Mouse (Mus musculus): ENCODE data around the gene Orc5.

DNA sequence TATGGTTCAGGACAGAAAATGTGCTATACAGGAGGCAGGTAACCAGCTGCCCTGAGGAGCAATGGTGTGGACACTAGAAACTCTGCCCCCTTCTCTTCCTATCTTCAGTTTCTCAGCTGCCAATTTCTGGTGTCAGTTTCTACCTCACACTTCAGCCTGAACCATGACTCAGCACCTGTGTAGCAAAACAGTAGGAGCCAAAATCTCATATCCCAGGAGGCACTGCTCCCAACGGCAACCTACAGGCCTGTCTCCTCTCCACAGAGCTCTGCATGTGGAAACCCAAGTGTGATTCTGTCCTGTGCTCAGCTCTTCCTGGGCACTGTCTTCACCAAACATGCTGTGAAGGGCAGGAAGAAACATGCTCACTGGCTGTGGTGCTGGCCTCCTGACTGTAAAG is 64.5 kb downstream of the Orc5 start:
- no peak for TF ChIP-seq POLR2A (IDR thresholded peaks at IDR 0.05; ENCODE audit: borderline replicate concordance, extremely low read depth, low read depth, low read length)
- no peak for TF ChIP-seq CTCF (IDR thresholded peaks at IDR 0.05; ENCODE audit: insufficient read depth, low read length)

Data from lung, adult 2 months (tissue).